Mouse (Mus musculus) midbrain, embryonic 15.5 days (tissue): ENCODE results near the gene Tmc6. TPM values are rescaled to one million over a fixed set of nuclear protein-coding genes. Genes with fewer than 3 reads are reported as not detected.

Experiments used
- ATAC-seq: fragments of 200-750 bp; cut with Nextera tagmentation; replicated peaks from 2 replicates; pipeline ENCODE4 v1.8.0; 2017; ENCODE audit warnings: moderate TSS enrichment
- H3K27ac ChIP-seq: fragments of 300-500 bp; sonication (generic); 2 replicates; pipeline ENCODE4 v1.5.1; 2015; ENCODE audit warnings: mild to moderate bottlenecking, inconsistent platforms
- H3K27me3 ChIP-seq: fragments of 300-500 bp; sonication (generic); replicated peaks from 2 replicates; pipeline ENCODE4 v1.6.1; 2015; ENCODE audit warnings: inconsistent platforms
- H3K36me3 ChIP-seq: fragments of 300-500 bp; sonication (generic); replicated peaks from 2 replicates; pipeline ENCODE4 v1.6.1; 2015; ENCODE audit warnings: inconsistent platforms
- H3K4me1 ChIP-seq: fragments of 300-500 bp; sonication (generic); 2 replicates; pipeline ENCODE4 v1.6.1; 2015; ENCODE audit warnings: inconsistent platforms
- H3K4me2 ChIP-seq: fragments of 300-500 bp; sonication (generic); 2 replicates; pipeline ENCODE4 v1.6.1; 2015; ENCODE audit warnings: inconsistent platforms, mild to moderate bottlenecking, moderate library complexity
- H3K4me3 ChIP-seq: fragments of 300-500 bp; sonication (generic); 2 replicates; pipeline ENCODE4 v1.5.1; 2015; ENCODE audit warnings: mild to moderate bottlenecking, inconsistent platforms
- H3K9ac ChIP-seq: fragments of 300-500 bp; sonication (generic); 2 replicates; pipeline ENCODE4 v1.6.1; 2015; ENCODE audit warnings: mild to moderate bottlenecking, inconsistent platforms
- H3K9me3 ChIP-seq: fragments of 300-500 bp; sonication (generic); 2 replicates; pipeline ENCODE4 v1.6.1; 2016; ENCODE audit warnings: inconsistent platforms
- WGBS: fragments of 180-500 bp; shearing (Covaris S2); methylation state at CpG from one replicate; pipeline ENCODE4 v1.1.7; 2015; ENCODE audit warnings: mixed read lengths; 5-methylcytosine and 5-hydroxymethylcytosine counted together
- polyA plus RNA-seq: library from polyadenylated mRNA; unstranded; fragments of >200 nt; fragmentation: Nextera tagmentation; extraction: Ambion mirVana; gene quantifications from 2 replicates; pipeline ENCODE4 v1.2.1, GENCODE M21; 2015

The Tmc6 gene
- polyA plus RNA-seq, 1 experiment from 2014 or later, result 5.7 TPM

DNA sequence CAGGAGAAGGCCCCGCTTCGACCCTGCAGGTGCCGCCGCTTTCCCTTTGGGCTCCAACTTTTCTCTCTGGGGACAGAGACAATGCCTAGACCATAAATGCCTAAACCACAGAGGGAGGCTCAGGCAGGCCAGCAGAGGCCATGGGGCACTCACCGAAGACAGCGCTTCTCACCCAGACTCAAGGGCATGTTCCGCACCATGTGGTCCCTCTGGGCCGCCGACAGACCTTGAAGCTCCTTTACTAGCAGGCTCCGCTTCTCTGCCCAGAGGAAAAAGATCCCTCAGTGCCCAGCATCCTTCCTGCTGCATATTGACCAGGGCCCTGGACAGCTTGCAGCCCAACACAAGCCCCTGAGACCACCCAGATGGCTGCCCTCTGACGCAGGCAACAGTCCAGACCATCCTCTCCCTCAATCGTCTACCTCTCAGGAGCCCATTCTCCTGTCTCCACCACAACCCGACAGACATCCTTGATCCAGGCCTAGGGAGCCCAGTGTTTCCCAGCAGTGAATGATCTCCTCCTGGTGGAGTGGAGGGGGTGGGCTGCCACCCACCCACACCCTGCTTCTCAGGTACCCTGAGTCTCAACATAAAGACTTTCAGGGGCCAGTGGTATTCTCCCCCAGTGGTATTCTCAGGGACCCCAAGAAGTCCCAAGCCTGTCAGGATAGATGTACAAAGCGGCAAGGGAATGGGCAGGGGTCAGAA is 5.8 kb downstream of the Tmc6 start:
- Histone ChIP-seq H3K4me1 (peaks cover 18% of the 10 kb centered on the region; the same call in 1 of the 2 replicates), H3K4me2 (no peak overlapping the region), H3K9ac (no peak overlapping the region), H3K27me3 (peaks cover 18% of the 10 kb centered on the region), H3K27ac (no peak overlapping the region), H3K36me3 (no peaks in the 10 kb centered on the region), H3K9me3 (no peaks in the 10 kb centered on the region), H3K4me3 (no peak overlapping the region)
- 87% methylated on average over 14 of the region's 14 CpGs for WGBS
- no peak for ATAC-seq

DNA sequence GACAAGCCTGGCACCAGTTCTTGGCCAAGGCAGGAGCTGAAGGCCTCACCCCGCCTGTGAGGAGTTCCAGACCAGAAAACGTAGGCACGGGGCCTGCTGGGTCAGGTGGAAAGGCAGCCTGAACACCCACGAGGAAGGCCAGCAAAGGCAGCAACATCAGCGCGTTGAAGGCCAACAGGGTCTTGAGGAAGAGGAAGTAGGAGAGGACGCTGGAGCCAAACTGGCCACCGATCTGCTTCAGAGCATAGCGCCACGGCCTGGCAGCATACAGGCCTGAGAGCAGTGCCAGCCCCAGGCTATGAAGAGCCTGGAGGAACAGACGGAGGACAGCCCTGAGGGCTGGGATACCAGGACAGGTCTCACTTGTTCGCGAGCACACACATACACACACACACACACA is 6.5 kb downstream of the Tmc6 start:
- Histone ChIP-seq H3K36me3 (no peaks in the 10 kb centered on the region), H3K4me3 (no peak overlapping the region), H3K9me3 (no peaks in the 10 kb centered on the region), H3K27ac (no peak overlapping the region), H3K27me3 (peaks cover 12% of the 10 kb centered on the region; the same call in 1 of the 2 replicates), H3K4me2 (no peak overlapping the region), H3K4me1 (peaks cover 13% of the 10 kb centered on the region; the same call in 1 of the 2 replicates), H3K9ac (no peak overlapping the region)
- no peak for ATAC-seq
- WGBS, result 89% methylated on average over 13 of the region's 13 CpGs

GRCm38 (mm10) chr11:117774925-117775324 is 7.1 kb downstream of the Tmc6 start:
- H3K9ac ChIP-seq, result no peak overlapping the region
- H3K27ac ChIP-seq, result no peak overlapping the region
- H3K9me3 ChIP-seq, result no peaks in the 10 kb centered on the region
- H3K27me3 ChIP-seq, result 0 out of 2 replicates have a peak, but pooled peaks cover 5% of the 10 kb centered on the region
- H3K4me1 ChIP-seq, result peaks cover 7% of the 10 kb centered on the region; the same call in 1 of the 2 replicates
- no peak for ATAC-seq
- H3K4me2 ChIP-seq, result no peak overlapping the region
- H3K4me3 ChIP-seq, result no peak overlapping the region
- 91% methylated on average over 10 of the region's 10 CpGs for WGBS
- H3K36me3 ChIP-seq, result no peaks in the 10 kb centered on the region

GRCm38 (mm10) chr11:117772352-117772751 is 9.6 kb downstream of the Tmc6 start:
- ATAC-seq, result no peak

DNA sequence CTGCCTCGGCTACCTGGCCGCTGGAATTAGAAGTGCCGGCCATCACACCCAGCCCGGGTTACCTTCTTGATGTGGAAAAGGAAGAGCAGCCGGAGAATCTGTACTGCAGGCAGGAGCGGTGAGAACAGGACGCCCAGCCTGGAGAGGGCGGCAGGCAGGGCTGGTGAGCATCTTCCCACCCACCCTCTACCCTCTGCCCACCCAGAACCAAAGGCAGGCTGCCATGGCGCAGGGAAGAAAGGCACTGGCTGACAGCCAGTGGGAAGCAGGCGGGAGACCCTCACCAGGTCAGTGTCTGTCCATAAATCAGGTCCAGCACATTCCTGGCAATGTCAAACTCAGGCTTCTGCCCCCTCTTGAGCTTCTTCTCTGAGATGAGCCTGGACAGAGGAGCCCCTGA is 11.6 kb downstream of the Tmc6 start:
- Histone ChIP-seq H3K36me3 (no peaks in the 10 kb centered on the region; the same call in 1 of the 2 replicates), H3K4me2 (no peak overlapping the region), H3K9ac (no peak overlapping the region), H3K4me3 (no peak overlapping the region), H3K4me1 (peaks cover 6% of the 10 kb centered on the region; the same call in 1 of the 2 replicates), H3K27ac (no peak overlapping the region), H3K9me3 (no peaks in the 10 kb centered on the region), H3K27me3 (no peaks in the 10 kb centered on the region)
- WGBS, result 81% methylated on average over 10 of the region's 10 CpGs
- no peak for ATAC-seq

More at GRCm38 (mm10) chr11:117772352-117772751, 9.6 kb downstream of the Tmc6 start:
- Histone ChIP-seq H3K4me3 (no peak overlapping the region), H3K36me3 (no peaks in the 10 kb centered on the region), H3K27me3 (no peaks in the 10 kb centered on the region), H3K4me1 (peaks cover 6% of the 10 kb centered on the region; the same call in 1 of the 2 replicates), H3K9ac (no peak overlapping the region), H3K9me3 (no peaks in the 10 kb centered on the region), H3K4me2 (no peak overlapping the region), H3K27ac (no peak overlapping the region)
- 95% methylated on average over 7 of the region's 7 CpGs for WGBS

GRCm38 (mm10) chr11:117769683-117770047 is 12.3 kb downstream of the Tmc6 start:
- Histone ChIP-seq H3K4me1 (peaks cover 6% of the 10 kb centered on the region; the same call in 1 of the 2 replicates), H3K9ac (no peak overlapping the region), H3K9me3 (no peaks in the 10 kb centered on the region), H3K36me3 (peaks cover under 1% of the 10 kb centered on the region; the same call in 1 of the 2 replicates), H3K27ac (no peak overlapping the region; the same call in 1 of the 2 replicates), H3K27me3 (no peaks in the 10 kb centered on the region), H3K4me2 (no peak overlapping the region), H3K4me3 (no peak overlapping the region)
- no peak for ATAC-seq
- 66% methylated on average over 7 of the region's 7 CpGs for WGBS

- H3K9me3 ChIP-seq, result no peaks in the 10 kb centered on the region
- no peaks in the 10 kb centered on the region for H3K27me3 ChIP-seq
- no peak overlapping the region for H3K4me3 ChIP-seq
- H3K4me2 ChIP-seq, result no peak overlapping the region
- WGBS, result 77% methylated on average over 20 of the region's 20 CpGs
- peaks cover 6% of the 10 kb centered on the region; the same call in 1 of the 2 replicates for H3K4me1 ChIP-seq
- H3K27ac ChIP-seq, result peak overlapping the region; percentile 8; the same call in 1 of the 2 replicates
- H3K9ac ChIP-seq, result no peak overlapping the region
- ATAC-seq, result no peak
- H3K36me3 ChIP-seq, result peaks cover 5% of the 10 kb centered on the region; the same call in 1 of the 2 replicates
These were observed 13.0 kb downstream of the Tmc6 start for GRCm38 (mm10) chr11:117768725-117769682.

GRCm38 (mm10) chr11:117766275-117766674 is 15.7 kb downstream of the Tmc6 start:
- H3K4me3 ChIP-seq, result no peak overlapping the region
- H3K36me3 ChIP-seq, result peaks cover 9% of the 10 kb centered on the region; the same call in 1 of the 2 replicates
- no peak overlapping the region for H3K27ac ChIP-seq
- no peak overlapping the region for H3K4me2 ChIP-seq
- WGBS, result 91% methylated on average over 3 of the region's 3 CpGs
- no peaks in the 10 kb centered on the region for H3K9me3 ChIP-seq
- H3K27me3 ChIP-seq, result no peaks in the 10 kb centered on the region
- no peak for ATAC-seq
- H3K9ac ChIP-seq, result no peak overlapping the region
- peaks cover 6% of the 10 kb centered on the region; the same call in 1 of the 2 replicates for H3K4me1 ChIP-seq

DNA sequence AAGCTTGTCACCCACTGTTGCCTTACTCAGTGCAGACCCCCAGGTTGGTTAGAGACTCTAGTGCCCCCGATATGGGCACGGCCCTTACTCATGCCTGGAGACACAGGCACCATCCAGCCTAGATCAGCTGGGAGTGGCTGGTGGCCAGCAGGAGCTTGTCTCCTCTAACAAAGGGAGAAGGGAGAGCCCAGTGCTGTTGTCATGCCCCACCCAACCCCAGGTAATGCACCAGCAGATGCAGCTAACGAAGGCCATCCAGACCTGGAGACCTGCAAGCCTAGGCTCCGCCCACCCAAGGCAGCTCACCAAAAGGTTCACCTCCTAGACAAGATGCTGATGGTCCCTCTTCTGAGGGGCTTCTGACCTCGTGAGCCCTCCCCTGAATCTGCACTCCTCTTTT is 16.6 kb downstream of the Tmc6 start:
- Histone ChIP-seq H3K27ac (no peak overlapping the region), H3K9me3 (no peaks in the 10 kb centered on the region), H3K4me3 (no peak overlapping the region), H3K27me3 (no peaks in the 10 kb centered on the region), H3K4me2 (no peak overlapping the region), H3K9ac (no peak overlapping the region), H3K4me1 (peaks cover 6% of the 10 kb centered on the region; the same call in 1 of the 2 replicates), H3K36me3 (peaks cover 18% of the 10 kb centered on the region)
- ATAC-seq, result 0 out of 2 replicates have a peak, but pooled peaks have one; percentile 12
- WGBS, result 90% methylated on average over 5 of the region's 5 CpGs

DNA sequence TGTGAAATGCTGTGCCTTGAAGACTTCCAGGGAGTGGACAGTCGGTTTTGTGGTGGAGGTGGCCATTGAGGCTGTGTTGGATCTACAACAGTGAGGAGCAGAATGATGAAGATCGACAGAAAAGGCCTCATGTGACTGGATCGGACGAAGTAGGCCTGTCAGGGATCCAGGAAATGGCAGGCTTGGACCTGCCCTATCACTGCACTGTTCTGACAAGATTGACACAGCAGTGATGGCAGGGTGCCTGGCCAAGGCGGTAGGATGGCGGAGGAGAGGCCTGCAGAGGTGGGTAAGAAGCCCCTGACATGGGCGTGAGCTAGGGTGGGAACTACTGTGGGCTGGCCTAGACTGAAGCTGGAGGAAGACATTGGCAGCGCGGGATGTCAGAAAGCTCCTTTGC is 17.7 kb downstream of the Tmc6 start:
- no peaks in the 10 kb centered on the region for H3K9me3 ChIP-seq
- no peak overlapping the region for H3K9ac ChIP-seq
- WGBS, result 89% methylated on average over 9 of the region's 9 CpGs
- no peaks in the 10 kb centered on the region for H3K27me3 ChIP-seq
- peaks cover 4% of the 10 kb centered on the region; the same call in 1 of the 2 replicates for H3K4me1 ChIP-seq
- no peak for ATAC-seq
- no peak overlapping the region for H3K4me3 ChIP-seq
- H3K36me3 ChIP-seq, result peaks cover 27% of the 10 kb centered on the region
- H3K4me2 ChIP-seq, result no peak overlapping the region
- H3K27ac ChIP-seq, result no peak overlapping the region; the same call in 1 of the 2 replicates

DNA sequence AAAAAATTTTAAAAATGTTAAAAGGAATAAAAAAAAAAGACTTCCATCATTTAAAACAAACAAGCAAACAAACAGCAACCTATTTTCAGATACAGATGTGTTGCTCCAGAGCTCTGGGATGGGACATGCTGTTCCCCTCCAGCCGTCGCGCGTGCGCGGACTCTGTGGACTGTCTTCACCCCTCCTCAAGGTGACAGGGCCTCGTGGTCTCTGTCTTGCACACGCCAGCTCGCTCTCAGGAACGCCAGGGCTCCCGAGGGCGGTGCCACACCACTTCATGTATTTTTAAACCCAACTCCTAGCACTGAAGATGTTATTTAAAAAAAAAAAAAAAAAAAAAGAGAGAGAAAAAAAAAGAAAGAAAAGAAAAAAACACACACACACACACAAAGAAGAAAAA is 19.8 kb downstream of the Tmc6 start:
- Histone ChIP-seq H3K27me3 (no peaks in the 10 kb centered on the region), H3K4me3 (no peak overlapping the region), H3K36me3 (peaks cover 43% of the 10 kb centered on the region), H3K4me1 (no peaks in the 10 kb centered on the region), H3K27ac (no peak overlapping the region), H3K9me3 (no peaks in the 10 kb centered on the region), H3K4me2 (no peak overlapping the region), H3K9ac (no peak overlapping the region)
- no peak for ATAC-seq
- WGBS, result 84% methylated on average over 12 of the region's 12 CpGs

- H3K4me3 ChIP-seq, result no peak overlapping the region
- ATAC-seq, result no peak
These were observed 20.2 kb downstream of the Tmc6 start for GRCm38 (mm10) chr11:117761801-117762200.

More at GRCm38 (mm10) chr11:117761801-117762200, 20.2 kb downstream of the Tmc6 start:
- H3K27me3 ChIP-seq, result no peaks in the 10 kb centered on the region
- no peak overlapping the region for H3K9ac ChIP-seq
- no peak overlapping the region for H3K4me2 ChIP-seq
- no peaks in the 10 kb centered on the region for H3K9me3 ChIP-seq
- H3K27ac ChIP-seq, result no peak overlapping the region
- no peaks in the 10 kb centered on the region for H3K4me1 ChIP-seq
- peaks cover 47% of the 10 kb centered on the region for H3K36me3 ChIP-seq
- WGBS, result 90% methylated on average over 13 of the region's 13 CpGs
